Mouse (Mus musculus) C2C12 (cell line): Measurements from ENCODE around the gene Nat8l.

ENCODE experiments used
- CEBPB ChIP-seq: IDR thresholded peaks from one replicate; pipeline ENCODE4 v1.6.1; 2011; ENCODE audit warnings: low read depth, mild to moderate bottlenecking, control low read depth, moderate library complexity
- CTCF ChIP-seq: IDR thresholded peaks from one replicate; pipeline ENCODE4 v1.5.1; 2011; ENCODE audit not compliant: control insufficient read depth, insufficient read depth, insufficient read length
- FOSL1 ChIP-seq: IDR thresholded peaks from one replicate; pipeline ENCODE4 v1.8.0; 2011; ENCODE audit warnings: mild to moderate bottlenecking, low read length; ENCODE audit not compliant: poor library complexity, insufficient read depth, severe bottlenecking
- MAX ChIP-seq: IDR thresholded peaks from one replicate; pipeline ENCODE4 v1.6.1; 2011; ENCODE audit warnings: mild to moderate bottlenecking, control low read depth
- USF1 ChIP-seq: IDR thresholded peaks from one replicate; pipeline ENCODE4 v1.6.1; 2011; ENCODE audit warnings: low read depth, mild to moderate bottlenecking, control low read depth, moderate library complexity

GRCm38 (mm10) chr5:34032520-34032919, 36.7 kb downstream of the Nat8l start:
- TF ChIP-seq CTCF (no peak), USF1 (no peak), MAX (no peak), FOSL1 (no peak), CEBPB (peak; percentile 2)
